Mouse (Mus musculus): ENCODE data around the gene Lrmda.

Lrmda gene

GRCm38 (mm10) chr14:22406623-22407022 is 387.1 kb downstream of the Lrmda start:
- DNase-seq (ENCODE audit: low spot score in 2 of 2): no peak

GRCm38 (mm10) chr14:22410826-22411225 is 391.3 kb downstream of the Lrmda start:
- DNase-seq (ENCODE audit: low spot score in 2 of 2): no peak

GRCm38 (mm10) chr14:22413220-22413619 is 393.7 kb downstream of the Lrmda start:
- no peak for DNase-seq (ENCODE audit: low spot score in 2 of 2)

GRCm38 (mm10) chr14:22417706-22418105 is 398.2 kb downstream of the Lrmda start:
- DNase-seq (ENCODE audit: low spot score in 2 of 2): no peak

- DNase-seq (ENCODE audit: low spot score in 2 of 2): no peak
These were observed 402.2 kb downstream of the Lrmda start for GRCm38 (mm10) chr14:22421668-22422067.

- no peak for DNase-seq (ENCODE audit: low spot score in 2 of 2)
These were observed 405.6 kb downstream of the Lrmda start for GRCm38 (mm10) chr14:22425018-22425534.

- DNase-seq (ENCODE audit: low spot score in 2 of 2): no peak
These were observed 415.9 kb downstream of the Lrmda start for GRCm38 (mm10) chr14:22435441-22435840.

- DNase-seq (ENCODE audit: low spot score in 2 of 2): no peak
These were observed 416.4 kb downstream of the Lrmda start for GRCm38 (mm10) chr14:22435860-22436377.

GRCm38 (mm10) chr14:22440341-22440999 is 421.0 kb downstream of the Lrmda start:
- no peak for DNase-seq (ENCODE audit: low spot score in 2 of 2)

GRCm38 (mm10) chr14:22441859-22442447 is 422.4 kb downstream of the Lrmda start:
- no peak for DNase-seq (ENCODE audit: low spot score in 2 of 2)

- no peak for DNase-seq (ENCODE audit: low spot score in 2 of 2)
These were observed 423.2 kb downstream of the Lrmda start for GRCm38 (mm10) chr14:22442719-22443118.

GRCm38 (mm10) chr14:22444541-22444940 is 425.0 kb downstream of the Lrmda start:
- DNase-seq (ENCODE audit: low spot score in 2 of 2): no peak

GRCm38 (mm10) chr14:22445161-22445821 is 425.8 kb downstream of the Lrmda start:
- no peak for DNase-seq (ENCODE audit: low spot score in 2 of 2)

- no peak for DNase-seq (ENCODE audit: low spot score in 2 of 2)
These were observed 426.5 kb downstream of the Lrmda start for GRCm38 (mm10) chr14:22445841-22446570.

- no peak for DNase-seq (ENCODE audit: low spot score in 2 of 2)
These were observed 432.1 kb downstream of the Lrmda start for GRCm38 (mm10) chr14:22451603-22452002.

- no peak for DNase-seq (ENCODE audit: low spot score in 2 of 2)
These were observed 444.8 kb downstream of the Lrmda start for GRCm38 (mm10) chr14:22464314-22464713.

- DNase-seq (ENCODE audit: low spot score in 2 of 2): no peak
These were observed 451.5 kb downstream of the Lrmda start for GRCm38 (mm10) chr14:22471041-22471440.

- DNase-seq (ENCODE audit: low spot score in 2 of 2): no peak
These were observed 453.9 kb downstream of the Lrmda start for GRCm38 (mm10) chr14:22473451-22473850.

GRCm38 (mm10) chr14:22473991-22474390 is 454.5 kb downstream of the Lrmda start:
- no peak for DNase-seq (ENCODE audit: low spot score in 2 of 2)

- no peak for DNase-seq (ENCODE audit: low spot score in 2 of 2)
These were observed 473.8 kb downstream of the Lrmda start for GRCm38 (mm10) chr14:22493326-22493725.

- no peak for DNase-seq (ENCODE audit: low spot score in 2 of 2)
These were observed 474.8 kb downstream of the Lrmda start for GRCm38 (mm10) chr14:22494290-22494689.

GRCm38 (mm10) chr14:22494866-22495265 is 475.4 kb downstream of the Lrmda start:
- no peak for DNase-seq (ENCODE audit: low spot score in 2 of 2)
